Mouse (Mus musculus): ENCODE results near the gene Gpbp1.

Gene Gpbp1

DNA sequence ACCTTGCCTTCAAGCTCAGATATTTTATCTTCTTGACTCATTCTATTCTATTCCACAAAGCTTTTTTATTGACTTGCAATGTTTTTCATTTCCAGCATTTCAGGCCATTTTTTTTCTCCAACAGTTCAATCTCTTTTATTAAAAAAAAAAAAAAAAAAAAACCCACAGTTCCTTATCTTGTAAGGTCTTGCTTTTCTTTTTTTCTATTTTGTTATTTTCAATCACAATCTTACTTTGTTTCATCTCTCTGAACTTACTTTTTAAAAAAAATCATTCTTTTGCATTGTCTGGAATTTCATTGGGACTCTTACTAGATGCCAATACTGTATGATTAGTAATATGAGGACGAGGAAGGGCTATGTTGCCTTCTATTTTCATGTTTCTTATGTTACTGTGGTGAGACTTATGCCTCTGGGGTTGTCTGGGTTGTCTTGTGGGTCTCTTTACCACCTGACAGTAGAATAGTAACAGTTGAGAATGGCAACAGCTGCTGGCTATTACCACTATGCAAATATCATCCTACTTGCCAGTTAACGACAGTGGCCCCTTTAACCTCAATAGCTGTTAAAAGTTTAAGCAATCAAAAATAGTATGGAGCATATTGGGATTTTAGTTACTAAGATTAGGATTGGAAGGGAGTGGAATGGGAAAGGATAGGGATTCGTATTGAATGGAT is 19.2 kb downstream of the Gpbp1 start:
- DNase-seq (ENCODE audit: low read depth in 2 of 2, low spot score in 2 of 2), result no peak

DNA sequence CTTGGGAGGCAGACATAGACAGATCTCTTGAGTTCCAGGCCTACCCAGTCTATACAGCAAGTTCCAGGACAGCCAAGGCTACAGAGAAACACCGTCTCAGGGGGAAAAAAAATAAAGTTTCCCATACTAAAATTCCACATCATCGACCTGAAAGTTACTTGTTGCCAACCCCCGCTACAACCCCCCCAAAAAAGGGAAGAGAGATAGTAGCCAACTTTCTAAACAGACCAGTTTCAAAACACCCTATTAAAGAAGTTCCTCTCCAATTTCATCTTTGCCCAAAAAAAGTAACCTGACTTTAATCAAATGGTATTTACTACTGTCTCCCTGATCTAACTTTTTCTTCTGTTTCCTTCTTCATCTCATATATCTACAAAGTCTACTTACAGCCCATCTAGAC is 22.6 kb downstream of the Gpbp1 start:
- DNase-seq (ENCODE audit: low read depth in 2 of 2, low spot score in 2 of 2), result no peak

DNA sequence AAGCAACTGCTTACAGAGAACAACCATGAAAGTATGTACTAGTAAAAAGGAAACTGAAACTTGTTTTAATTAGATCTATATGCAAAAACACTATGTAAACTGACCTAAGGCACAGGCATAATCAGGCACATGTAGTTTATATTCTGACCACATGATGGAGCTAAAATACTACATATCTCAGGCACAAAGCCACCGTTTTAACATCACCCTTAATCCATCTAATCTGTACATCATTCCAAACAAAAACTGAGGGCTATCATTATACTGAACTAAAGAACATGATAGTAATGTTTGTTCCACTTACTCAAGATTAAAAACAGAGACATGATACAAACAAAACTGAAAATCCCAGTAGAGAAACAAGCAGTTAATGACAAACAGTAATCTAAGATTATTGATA is 28.5 kb downstream of the Gpbp1 start:
- DNase-seq (ENCODE audit: low read depth in 2 of 2, low spot score in 2 of 2), result peak in 1 of 2 experiments; percentile 48

DNA sequence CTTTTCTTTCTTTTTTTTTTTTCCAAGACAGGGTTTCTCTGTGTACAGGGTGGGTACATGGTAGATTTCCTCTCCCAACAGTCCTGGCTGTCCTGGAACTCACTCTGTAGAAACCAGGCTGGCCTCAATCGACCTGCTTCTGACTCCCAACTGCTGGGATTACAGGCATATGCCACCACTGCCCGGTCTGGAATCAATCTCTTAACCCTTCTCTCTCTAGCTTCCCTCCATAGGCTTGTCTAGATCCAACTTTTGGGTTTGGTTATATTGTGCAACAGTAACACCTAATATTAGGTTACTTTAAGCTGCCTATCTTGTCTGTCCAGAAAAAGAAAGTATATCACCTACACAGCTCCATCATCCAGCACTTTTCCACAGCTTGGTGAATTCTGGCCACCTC is 33.1 kb downstream of the Gpbp1 start:
- DNase-seq (ENCODE audit: low read depth in 2 of 2, low spot score in 2 of 2), result no peak

DNA sequence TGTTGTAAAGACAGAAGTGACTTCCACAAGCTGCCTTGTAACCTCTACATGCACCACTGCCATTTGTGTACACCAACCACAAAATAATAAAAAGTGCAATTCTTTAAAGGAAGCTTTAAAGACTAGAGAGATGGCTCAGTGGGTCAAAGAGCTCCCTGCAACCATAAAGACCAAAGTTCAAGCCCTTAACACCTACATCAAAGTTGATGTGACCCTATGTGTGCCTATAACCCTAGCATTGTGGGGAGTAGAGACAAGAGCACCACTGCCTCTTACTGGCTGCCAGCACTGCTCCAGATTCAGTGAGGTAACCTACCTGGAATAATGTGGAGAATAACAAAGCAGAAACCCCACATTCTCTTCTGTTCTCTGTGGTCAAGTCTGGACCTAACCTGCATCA is 45.6 kb downstream of the Gpbp1 start:
- no peak for DNase-seq (ENCODE audit: low read depth in 2 of 2, low spot score in 2 of 2)

DNA sequence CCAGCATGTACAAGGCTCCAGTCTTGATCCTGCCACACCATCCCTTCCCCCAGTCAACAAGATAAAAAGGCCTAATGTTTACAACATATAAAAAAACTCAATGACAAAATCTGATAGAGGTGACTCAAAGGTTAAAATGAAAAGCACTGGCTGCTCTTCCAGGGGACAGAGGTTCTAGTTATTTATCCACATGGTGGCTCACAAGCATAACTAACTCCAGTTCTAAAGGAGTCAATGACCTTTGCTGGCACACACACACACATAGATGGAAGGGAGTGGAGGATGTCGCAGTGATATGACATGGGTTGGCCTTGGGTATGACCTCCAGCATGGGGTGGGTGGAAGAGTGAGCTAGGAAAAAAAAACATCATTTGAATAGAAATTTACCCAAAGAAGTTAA is 58.7 kb downstream of the Gpbp1 start:
- DNase-seq (ENCODE audit: low read depth in 2 of 2, low spot score in 2 of 2), result no peak

DNA sequence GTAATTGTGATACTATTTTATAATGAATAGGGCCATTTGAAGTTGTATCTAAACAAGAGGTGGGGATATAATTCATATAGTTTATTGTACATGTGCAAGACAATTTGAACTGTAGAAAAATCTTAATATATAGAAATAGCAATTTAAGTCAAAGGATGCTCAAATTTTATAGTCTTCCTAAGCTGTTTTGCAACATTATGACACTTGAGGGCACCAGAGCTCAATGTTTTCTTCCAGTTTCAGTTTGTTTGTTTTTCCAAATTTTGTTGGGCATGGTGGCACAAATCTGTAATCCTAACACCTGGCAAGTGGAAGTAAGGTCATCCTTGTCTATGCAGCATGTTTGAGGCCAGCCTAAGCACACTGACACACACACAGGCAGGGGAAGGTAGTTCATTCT is 68.6 kb downstream of the Gpbp1 start:
- no peak for DNase-seq (ENCODE audit: low read depth in 2 of 2, low spot score in 2 of 2)

DNA sequence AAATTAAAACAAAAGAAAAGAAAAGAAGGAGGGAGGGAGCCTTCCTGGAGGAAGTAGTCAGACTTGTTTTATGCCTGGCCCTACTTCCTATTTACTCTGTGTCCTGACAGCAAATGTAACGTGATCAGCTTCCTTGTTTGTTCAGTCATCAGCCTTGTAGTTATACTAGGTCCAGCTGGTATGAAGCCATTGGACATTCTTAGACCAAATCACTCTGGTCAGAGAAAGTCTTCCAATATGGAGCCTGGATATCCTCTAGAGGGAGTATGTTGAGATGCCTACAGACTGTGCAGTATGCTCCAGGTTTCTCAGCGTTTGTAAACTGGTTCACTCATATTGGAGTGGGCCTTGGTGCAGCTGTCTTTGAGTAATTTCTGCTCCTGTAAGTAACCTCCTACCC is 71.8 kb downstream of the Gpbp1 start:
- no peak for DNase-seq (ENCODE audit: low read depth in 2 of 2, low spot score in 2 of 2)

DNA sequence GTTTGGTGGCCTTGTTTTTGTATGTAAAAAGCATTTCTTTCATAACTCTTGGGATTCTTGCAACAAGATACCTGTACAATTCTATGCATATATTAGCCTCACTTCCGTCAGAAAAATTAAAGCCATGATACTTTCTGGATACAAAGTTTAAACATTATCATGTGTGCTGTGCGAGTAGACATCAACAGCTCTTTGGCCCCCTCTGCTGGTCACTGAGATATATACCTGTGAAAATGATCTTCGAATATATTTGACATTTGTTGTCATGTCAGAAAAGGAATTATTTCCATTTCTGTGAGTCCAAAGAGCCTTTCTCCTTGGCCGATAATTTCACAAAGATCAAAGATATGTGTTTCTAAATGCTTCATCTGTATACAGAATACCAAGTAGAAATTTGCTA is 76.8 kb downstream of the Gpbp1 start:
- peak; percentile 41 to 55 for DNase-seq (ENCODE audit: low read depth in 2 of 2, low spot score in 2 of 2)

DNA sequence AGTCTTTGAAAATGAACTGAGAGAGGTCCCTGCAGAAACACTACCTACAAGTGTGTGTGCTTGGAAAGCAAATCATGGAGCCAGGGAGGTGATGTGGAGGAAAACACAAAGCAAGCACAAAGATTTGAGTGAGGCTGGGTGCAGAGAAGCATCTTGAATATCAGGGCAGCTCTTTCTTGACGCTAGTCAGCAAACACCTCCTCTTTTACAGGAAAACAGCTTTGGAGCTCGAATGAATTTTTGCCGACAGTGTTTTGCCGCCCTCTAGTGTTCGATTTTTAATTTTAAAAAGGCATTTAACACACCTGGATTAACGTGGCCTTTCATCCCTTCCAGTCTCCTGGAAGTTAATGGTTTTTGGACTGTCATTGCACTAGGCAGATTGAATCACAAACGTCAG is 79.1 kb downstream of the Gpbp1 start:
- no peak for DNase-seq (ENCODE audit: low read depth in 2 of 2, low spot score in 2 of 2)

DNA sequence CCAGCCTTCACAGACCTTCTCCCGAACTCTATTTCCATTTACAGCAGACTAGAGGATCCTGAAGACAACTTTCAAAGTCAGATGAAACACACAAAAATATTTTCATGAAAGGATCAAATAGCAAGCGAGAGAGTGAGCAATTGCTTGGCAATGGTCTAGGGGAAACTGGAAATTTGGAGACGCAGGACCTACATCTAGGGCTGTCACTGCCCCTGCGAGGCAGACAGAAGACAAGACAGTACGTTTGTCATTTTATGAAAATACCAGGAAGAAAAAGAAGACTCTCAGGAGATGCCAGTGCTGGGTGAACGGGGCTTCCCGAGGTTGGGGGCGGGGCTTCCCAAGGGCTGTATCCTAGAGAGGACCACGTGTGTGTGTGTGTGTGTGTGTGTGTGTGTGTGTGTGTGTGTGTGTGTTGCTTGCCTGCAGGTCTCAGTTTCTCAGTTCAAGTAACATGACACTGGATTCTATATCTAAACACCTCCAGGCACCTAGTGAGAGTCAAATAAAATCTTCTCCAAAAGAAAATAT is 83.0 kb downstream of the Gpbp1 start:
- no peak for DNase-seq (ENCODE audit: low read depth in 2 of 2, low spot score in 2 of 2)

DNA sequence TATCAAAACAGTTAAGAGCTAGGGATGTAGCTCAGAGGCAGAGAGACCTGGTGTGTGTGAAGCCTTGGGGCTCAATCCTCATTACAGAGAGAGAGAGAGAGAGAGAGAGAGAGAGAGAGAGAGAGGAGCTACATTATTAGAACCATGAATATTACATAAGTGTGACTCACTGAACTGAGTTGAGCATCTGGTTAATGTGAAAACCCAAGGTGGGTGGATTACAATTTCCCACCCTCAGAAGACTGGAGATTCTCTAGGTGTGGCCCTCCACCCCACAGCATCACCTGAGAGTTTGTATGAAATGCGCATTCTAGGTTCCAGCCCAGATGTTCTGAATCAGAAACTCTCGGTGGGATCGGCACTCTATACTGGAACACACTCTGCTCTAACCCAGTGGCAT is 84.0 kb downstream of the Gpbp1 start:
- no peak for DNase-seq (ENCODE audit: low read depth in 2 of 2, low spot score in 2 of 2)

DNA sequence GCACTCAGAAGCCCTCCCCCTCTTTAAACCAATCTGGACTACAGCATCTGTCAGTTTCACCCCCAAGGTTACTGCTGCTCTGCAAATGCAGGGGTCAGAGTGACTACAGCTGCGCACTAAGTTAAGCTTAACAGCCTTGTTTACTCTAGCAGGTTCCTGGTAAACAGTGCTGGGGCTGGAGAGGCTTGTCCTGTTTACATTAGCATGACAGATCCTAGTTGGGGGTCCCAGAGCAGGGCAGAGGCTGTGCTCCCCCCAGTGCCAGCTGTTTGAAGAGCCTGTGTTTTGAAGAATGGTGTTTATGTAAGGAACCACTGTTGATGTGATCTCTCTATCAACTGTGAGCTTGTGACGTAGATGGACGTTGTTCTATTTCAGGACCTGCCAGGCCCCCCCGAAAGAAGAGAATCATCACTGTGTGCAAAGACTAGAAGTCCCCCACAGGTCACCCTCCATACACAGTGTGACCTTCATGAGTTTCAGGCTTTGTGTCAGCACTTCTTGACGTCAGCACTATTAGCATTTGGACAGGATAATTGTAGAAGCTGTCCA is 92.2 kb downstream of the Gpbp1 start:
- no peak for DNase-seq (ENCODE audit: low read depth in 2 of 2, low spot score in 2 of 2)

DNA sequence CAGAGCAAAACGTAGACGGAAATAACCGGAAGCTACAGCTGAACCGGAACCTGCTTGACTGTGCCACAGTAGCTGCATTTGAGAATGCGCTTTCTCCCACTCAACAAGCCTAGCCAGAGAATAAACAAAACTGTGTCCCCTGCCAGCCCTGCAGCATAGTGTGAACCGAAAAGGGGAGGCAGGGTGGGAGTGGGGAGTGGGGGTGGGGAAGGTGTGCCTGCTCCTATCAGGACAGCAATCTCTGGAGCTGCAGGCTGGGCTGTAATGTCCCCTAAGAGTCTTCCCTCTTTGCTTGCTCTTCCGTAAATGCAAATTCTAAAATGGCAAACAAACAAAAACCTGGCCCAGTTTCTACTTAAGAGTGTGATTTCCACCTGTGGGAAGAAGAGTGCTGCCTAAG is 92.8 kb downstream of the Gpbp1 start:
- no peak for DNase-seq (ENCODE audit: low read depth in 2 of 2, low spot score in 2 of 2)

DNA sequence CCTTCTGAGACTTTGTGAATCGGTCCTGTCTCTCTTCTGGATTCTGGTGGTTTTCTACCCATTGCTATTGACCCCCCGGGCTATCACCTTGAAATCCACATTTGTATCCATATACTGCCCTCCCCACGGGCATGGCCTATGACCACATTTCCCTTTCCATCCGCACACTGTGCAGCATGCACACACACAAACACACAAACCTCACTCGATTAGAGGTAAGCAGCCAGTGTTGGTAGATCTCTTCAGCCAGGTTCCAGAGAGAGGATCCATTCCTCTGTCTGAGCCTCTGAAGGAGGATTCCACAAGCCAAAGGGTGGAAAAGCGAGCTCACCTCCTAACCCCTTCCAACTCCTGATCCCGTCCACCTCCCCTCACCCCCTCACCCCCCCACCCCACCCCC is 94.4 kb downstream of the Gpbp1 start:
- DNase-seq (ENCODE audit: low read depth in 2 of 2, low spot score in 2 of 2), result no peak

DNA sequence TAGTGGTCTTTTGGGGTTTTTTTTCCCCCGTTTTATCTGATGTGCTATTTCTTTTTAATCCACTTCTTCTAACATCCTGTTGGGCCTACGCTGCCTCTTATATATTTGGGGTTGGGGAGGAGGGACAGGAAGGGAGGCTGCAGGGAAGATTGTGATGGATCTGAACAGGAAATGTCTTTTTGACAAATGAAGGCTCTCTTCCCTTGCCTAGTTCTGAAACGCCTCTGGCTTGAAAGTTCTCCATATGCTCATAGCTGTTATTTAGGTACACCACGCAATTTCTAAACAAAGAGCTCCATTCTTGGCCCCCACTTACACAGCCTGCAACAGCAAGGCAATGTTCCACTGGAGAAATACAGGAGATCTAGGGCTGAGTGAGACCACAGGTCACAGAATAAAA is 95.0 kb downstream of the Gpbp1 start:
- DNase-seq (ENCODE audit: low read depth in 2 of 2, low spot score in 2 of 2), result no peak

DNA sequence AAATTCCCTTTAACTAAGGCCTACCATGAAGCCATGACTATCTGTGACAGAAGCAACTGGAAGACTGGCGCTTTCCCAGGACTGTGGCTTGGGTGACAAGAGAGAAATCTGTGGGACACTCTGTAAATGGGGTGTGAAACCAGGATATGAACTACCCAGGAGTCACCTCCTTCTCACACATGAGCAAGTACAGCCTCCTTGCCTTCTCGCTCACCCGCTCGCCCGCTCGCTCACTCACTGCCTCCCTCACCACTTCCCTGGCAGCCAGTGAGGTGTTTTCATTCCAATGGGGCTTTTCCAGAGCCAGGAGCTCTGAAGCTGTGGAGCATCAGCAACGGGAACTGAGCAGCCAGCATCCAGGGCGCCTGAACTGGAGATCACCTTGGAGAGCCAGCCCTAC is 95.6 kb downstream of the Gpbp1 start:
- DNase-seq (ENCODE audit: low read depth in 2 of 2, low spot score in 2 of 2), result no peak

DNA sequence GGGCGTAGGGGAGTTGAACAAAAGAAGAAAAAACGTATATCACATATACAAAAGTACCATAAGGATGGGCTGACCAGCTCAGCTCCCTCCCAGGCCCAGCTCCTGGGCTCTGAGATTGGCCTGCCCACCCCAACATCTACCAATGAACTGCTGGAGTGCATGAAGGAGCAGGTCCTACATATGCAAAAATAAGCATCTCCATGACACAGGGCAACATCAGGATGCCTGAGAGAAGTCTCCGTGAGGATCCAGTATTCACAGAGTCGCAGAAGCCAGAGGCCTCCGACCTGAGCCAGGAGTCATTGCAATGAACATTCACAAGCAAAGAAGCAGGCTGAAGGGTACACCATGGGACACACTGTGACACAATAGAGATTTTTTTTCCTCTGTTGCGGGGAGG is 96.5 kb downstream of the Gpbp1 start:
- DNase-seq (ENCODE audit: low read depth in 2 of 2, low spot score in 2 of 2), result no peak

DNA sequence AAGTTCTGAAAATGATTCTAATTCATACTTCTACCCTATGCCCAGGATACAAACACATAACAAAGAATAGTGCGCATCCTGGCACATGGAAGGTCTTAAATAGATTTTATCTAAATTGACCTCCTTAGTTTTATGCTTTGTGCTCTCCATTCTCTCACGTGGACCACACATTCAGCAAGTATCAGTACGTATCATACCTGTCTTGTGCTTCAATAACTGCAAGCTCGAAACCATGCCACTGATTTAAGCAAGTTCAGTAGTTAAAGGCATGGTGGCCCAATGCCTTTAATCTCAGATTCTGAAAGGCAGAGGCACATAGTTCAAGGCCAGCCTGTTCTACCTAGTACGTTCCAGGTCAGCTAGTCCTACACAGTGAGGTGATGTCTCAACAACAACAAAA is 98.5 kb downstream of the Gpbp1 start:
- DNase-seq (ENCODE audit: low read depth in 2 of 2, low spot score in 2 of 2), result no peak

DNA sequence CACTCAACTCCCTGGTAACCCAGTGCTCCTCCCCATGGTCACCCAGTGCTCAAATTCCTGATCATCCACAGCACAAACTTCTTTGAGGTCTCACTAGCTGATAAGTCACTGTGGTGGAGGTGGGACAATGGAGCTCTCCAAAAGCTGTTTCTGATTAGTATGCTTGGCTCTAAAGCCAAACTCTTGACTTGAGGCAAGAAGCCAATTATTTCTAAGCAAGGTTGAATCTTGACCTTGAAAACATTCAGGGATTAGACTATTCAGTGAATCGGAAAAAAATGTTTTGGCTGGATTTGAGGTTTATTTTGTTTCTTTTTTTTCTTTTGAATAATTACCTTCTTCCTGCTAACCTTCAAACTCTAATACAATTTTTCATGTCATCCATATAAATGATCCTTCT is 98.9 kb downstream of the Gpbp1 start:
- DNase-seq (ENCODE audit: low read depth in 2 of 2, low spot score in 2 of 2), result no peak

DNA sequence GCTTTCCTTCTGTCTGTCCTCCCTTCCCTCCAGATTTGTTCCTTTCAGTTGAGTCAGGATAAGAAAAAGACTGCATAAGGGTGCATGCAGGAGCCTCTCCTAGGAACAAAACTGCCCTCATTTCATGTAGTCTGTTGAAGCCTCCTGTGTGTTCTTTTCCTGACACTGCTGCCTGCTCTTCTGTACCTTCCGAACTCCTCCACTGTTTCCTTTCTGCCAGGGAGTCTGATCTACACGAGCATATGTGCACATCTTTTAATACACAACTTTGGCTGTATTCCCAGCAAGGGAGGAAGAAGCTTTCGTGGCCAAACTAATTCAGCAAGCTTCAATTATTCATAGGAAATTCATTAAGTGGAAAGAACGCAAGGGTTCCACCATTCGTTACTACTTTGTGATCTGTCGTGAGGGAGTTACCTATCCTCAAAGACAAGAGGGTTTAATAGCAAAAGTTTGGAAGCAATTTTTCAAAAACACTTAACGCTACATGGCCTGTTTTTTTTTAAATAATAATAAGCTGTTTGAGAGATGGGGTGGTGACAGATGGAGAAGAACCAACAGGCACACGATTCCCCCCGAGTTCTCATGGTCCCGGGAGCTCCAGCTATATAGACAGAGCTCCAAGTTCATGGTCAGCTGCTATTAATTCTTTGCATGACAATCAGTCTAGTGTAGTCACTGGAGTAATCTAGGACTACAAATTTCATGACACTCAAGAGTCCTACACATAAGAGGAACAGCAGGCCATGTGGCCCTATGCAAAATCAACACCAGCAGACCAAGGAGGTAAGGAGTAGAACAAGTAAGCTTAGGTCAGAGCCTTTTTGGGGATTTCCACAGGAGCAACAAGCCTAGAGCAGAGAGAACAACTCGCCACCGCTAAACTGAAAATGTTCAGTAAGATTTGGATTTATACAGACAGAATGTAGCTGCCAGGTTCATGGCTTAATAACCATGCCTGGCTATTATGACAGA is 105.6 kb downstream of the Gpbp1 start:
- DNase-seq (ENCODE audit: low read depth in 2 of 2, low spot score in 2 of 2), result no peak
